Mouse (Mus musculus) cerebellum, adult 18-20 months (tissue): ENCODE results near the gene Pnmt.

Experiments
- DNase-seq, 2 experiments: peaks; one replicate each; pipeline ENCODE4 v3.0.0; 2021

Pnmt gene

GRCm38 (mm10) chr11:98384721-98385637 is 1.3 kb upstream of the Pnmt start:
- DNase-seq, result peak in 1 of 2 experiments; percentile 43

GRCm38 (mm10) chr11:98386596-98386995 is 346 bp downstream of the Pnmt start:
- no peak for DNase-seq

GRCm38 (mm10) chr11:98387056-98387577 is 867 bp downstream of the Pnmt start:
- no peak for DNase-seq

DNA sequence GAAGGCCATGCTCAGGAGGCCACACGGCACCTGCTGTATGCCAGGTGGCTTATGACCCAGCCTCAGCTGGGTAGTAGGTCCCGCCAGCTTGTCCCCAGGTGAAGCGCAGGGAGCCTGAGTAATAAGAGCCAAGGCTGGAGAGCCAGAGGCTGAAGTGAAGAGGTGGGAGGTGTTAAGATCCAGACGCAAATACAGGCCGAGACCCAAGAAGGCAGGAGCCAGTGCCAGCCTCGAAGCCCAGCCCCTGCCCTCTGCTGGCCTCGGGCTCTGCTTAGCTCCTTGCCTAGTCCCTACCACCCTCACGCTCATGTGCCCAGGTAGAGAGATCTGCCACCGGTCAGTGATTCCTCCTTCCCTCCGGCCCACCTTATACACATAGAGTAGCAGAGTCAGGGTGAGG is 2.0 kb downstream of the Pnmt start:
- DNase-seq, result no peak

DNA sequence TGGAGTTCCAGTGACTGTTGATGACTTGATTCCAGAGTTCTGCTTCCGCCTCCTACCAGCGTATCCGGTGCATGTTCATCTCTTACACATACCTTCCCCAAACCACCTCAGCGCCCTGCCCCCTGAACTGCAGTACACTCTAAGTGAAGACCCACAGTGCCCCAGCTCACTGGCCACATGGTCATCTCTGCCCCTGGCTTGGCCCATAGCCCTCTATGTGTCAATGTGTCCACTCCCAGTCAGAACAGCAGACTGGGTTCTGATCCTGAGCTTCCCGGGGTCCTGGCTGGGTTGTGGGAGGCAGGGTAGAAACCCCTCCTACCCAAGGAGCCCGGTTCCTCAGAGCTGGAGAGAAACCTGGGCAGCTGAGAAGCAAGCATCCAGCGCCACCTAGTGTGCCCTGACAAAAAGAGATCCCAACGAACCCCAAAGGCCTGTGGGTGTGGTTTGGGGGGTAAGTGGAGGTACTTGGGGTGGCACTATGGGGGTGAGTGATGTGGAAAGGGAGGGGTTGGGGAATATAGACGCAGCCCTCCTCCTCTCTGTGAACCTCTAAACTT is 3.1 kb downstream of the Pnmt start:
- DNase-seq, result peak; percentile 66 to 71

DNA sequence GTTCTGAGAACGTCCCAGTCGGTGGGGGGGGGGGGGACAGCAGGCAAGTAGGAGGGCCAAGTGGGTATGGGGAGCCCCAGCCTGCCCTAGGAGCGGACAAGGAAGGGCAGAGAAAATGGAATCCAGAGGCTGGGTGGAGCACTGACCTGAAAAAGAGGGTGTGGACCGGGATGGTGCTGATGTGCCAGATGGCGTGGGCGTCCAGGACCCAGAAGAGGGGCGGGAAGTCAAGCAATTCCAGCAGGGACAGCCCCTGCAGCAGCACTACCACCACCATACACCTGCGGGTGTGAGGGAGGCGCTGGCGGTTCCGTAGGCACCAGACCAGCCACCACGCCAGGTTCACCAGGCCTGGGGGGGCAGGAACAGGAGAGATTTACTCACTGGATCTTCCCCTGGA is 3.9 kb downstream of the Pnmt start:
- no peak for DNase-seq

DNA sequence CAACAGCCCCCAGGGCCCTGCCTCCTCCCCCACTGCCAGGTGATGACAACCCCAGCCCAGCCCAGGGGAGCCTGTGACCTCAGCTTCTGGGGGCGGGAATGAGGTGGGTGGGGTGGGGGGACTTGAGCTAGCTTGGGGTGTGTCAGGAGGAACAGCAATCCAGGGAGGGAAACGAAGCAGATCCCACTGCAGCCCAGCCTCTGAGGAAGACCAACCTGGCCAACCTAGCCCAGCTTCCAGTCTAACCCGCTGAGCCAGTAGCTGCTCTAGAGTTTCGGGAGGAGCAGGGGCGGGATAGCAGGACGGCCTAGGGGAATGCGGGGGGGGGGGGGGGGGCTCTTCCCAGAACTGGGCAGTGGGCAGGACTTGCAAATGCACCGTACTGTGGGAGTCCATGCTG is 5.8 kb downstream of the Pnmt start:
- DNase-seq, result no peak

DNA sequence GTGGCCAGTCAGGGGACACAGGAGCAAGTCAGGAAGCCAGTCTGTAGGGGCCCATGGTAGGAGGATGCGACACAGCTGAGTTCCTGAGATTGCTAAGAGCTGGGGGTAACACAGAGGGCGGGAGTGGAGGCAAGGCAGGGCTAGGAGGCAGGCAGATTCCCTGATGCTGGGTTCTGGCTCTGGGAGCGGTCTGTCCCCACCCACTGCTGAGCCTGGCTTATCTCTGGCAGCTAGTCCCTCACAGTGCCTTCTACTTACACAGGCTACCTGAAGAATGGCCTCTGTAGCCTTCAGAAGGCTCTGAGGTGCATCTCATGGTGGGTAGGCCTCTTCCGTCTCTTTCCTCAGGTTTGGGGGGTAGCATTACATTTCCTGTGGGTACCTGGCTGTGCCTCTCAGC is 6.4 kb downstream of the Pnmt start:
- DNase-seq, result no peak

DNA sequence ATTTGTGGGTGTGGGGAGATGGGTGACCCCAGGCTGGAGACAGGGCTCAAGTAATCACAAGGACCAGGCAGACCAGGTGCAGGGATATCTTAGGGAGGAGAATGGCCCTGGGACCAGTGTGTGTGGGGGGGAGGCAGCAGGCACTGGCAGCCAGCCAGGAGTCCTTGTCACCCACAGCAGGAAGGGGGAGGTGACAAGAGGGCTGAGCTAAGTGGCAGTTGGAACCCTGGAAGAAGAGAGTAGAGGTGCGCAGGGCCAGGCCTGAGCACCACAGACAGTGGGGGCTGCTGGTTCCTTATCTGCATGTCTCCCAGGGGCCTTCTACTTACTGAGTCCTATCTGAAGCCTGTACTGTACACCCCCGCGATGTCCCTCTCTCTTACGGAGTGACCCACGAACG is 7.1 kb downstream of the Pnmt start:
- DNase-seq, result no peak

DNA sequence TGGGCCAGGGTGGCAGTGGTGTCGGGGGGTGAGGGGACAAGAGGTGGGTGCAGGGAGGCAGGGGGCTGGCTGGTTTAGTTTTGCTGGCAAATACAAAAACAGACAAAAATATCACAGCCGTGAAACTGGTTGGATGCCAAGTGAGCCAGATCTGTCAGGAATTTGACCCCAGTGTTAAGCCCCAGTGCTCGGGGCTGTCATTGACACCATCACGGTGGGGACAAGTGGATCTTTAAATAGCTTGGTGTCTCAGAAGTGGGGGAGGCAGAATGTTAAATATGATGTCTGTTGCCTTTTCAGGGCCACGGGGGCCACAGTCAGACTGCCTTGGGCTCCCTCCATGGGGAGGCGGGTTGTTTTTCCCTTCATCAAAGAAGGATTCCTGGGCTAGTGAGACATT is 8.1 kb downstream of the Pnmt start:
- DNase-seq, result no peak

- DNase-seq, result no peak
Measured at GRCm38 (mm10) chr11:98395041-98395440, 8.8 kb downstream of the Pnmt start.

DNA sequence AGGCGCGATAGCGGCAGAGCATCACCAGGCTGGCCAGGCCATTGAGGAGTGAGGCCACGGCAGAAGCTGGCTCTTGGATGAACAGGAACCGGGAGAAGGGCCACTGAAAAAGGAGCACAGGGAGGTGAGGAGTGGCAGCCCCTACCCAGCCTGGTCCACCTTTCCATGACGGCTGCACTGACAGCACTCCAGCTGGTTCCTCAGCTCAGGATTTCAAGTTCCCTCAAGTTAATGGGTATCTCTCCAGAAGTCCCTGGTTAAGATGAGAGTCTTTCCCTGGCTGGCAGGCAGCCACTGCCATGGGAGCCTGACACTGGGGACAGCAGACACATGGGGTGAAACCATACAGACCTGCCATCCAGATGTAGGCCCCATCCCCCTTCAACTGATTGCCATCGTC is 11.7 kb downstream of the Pnmt start:
- no peak for DNase-seq

GRCm38 (mm10) chr11:98400161-98400726 is 14.0 kb downstream of the Pnmt start, which contains the start of gene Pgap3:
Gene Pgap3 (minus strand): TSS chr11:98400490.
- DNase-seq, result peak; percentile 80 to 86

DNA sequence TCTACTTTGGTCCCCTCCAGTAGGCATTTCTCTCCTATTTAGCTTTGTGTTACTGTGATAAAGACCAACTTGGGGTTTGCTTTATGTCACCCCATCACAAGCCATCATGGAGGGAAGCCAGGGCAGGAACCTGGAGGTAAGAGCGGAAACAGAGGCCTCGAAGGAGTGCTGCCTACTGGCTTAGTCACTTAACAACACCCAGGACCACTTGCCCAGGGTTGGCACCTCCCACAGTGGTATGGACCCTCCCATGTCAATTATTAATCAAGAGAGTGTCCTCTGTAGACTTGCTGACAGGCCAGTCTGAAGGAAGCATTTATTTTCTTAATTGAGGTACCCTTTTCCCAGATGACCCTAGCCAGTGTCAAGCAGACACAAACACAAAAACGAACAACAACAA is 14.6 kb downstream of the Pnmt start:
- no peak for DNase-seq

GRCm38 (mm10) chr11:98406621-98407020 is 20.4 kb downstream of the Pnmt start:
- no peak for DNase-seq

DNA sequence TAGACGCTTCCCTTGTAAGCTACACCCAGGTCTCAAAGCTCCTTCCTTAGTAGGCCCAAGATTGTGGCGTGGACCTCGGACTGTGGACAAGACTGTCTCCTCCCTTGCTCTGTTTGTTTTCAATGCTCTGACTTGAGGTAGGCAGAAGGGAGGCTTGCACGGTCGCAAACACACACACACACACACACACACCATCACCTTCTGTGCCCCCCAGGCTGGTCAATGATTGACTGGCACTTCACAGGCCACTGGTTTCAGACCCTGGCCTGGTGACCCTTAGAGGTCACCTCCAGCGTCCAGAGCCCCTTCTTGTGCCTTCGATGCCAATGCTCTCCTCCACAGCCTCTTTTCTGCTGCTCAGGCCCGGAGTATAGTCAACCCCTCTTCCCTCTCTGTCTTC is 22.6 kb downstream of the Pnmt start:
- no peak for DNase-seq

GRCm38 (mm10) chr11:98409341-98409822 is 23.1 kb downstream of the Pnmt start:
- DNase-seq, result no peak

GRCm38 (mm10) chr11:98412273-98412796 is 26.1 kb downstream of the Pnmt start, which contains the start of gene Erbb2:
Gene Erbb2 (plus strand): TSS chr11:98412470.
- no peak for DNase-seq

- DNase-seq, result no peak
Measured at GRCm38 (mm10) chr11:98412797-98413301, 26.6 kb downstream of the Pnmt start.

DNA sequence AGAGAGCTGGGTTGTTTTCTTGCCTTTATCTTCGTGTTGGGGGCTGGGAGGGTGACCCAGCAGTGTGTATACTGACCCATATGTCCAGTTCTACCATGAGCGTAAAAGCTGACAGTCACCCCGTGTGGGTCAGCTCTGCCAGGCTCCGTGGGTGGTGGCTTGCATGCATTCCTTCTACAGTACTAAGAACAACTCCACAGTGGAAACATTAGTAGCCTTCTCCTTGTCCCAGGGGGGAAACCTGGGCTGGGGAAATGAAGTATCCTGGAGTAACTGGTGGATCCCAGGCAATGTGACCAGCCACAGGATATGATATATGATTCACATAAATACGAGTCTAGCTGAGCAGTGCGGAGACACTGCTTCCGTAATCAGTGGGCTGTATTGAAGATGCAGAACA is 27.5 kb downstream of the Pnmt start:
- no peak for DNase-seq

DNA sequence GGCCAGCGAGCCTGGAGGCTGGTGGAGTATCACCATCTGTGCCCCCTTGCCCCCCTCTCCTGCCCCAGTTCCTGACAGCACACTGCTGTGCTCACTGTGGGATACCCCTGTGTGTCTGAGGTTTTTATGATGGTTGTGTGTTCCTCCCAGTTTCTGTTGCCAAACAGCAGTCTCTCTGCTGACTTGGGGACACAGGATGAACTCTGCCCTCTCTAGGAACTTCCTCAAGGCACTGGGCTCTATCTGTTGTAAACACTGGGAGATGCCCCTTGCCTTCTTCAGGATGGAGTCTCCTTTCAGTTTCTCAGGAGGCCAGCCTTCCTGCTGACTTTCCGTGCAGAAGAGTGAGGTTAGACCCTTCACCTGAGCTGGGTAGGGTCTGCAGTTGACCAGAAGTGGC is 27.9 kb downstream of the Pnmt start:
- no peak for DNase-seq

GRCm38 (mm10) chr11:98417074-98417473 is 30.8 kb downstream of the Pnmt start:
- DNase-seq, result no peak

DNA sequence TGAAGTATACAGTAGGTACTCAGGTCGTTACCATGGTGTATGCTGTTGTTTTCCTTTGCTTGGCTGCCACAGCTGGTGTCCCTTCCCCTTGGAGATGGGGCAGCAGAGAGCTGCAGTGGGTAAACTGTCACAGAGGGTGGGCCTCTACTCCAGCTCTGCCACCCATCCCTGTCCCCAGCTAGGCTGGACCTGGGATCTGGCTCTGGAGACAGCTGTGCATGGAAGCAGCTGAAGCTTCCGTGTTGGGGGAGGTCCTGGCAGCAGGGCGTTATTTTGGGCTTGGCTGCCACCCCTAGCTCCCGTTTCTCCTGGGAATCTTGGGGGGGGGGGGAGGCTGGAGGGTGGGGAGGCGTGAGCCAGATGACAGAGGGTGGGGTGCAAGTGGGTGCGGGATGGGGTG is 32.0 kb downstream of the Pnmt start:
- no peak for DNase-seq
